Mouse (Mus musculus) ES-E14 (cell line): ENCODE measurements around the gene Arhgap1. TPM values are rescaled to one million over a fixed set of nuclear protein-coding genes. Genes with fewer than 3 reads are reported as not detected.

ENCODE experiments used
- DNase-seq: peaks from one replicate; pipeline ENCODE4 v3.0.0-alpha.2; 2013; ENCODE audit warnings: low read depth, low spot score
- H3K27ac ChIP-seq: 2 replicates; pipeline ENCODE4 v1.5.1; 2012; ENCODE audit warnings: low read depth, mild to moderate bottlenecking, low read length, moderate library complexity, mixed read lengths; ENCODE audit not compliant: poor library complexity, insufficient read depth, severe bottlenecking
- H3K36me3 ChIP-seq: 2 replicates; pipeline ENCODE4 v1.6.1; 2012; ENCODE audit warnings: mild to moderate bottlenecking, low read length, moderate library complexity, mixed read lengths; ENCODE audit not compliant: control insufficient read depth, poor library complexity, insufficient read depth, severe bottlenecking
- H3K4me1 ChIP-seq, 2 experiments: fragments of 150-350 bp in 1 of 2; sonication (generic) in 1 of 2; 2 replicates each; pipeline ENCODE4 v1.6.1; 2012; ENCODE audit warnings: low read length in 2 of 2, mild to moderate bottlenecking in 1 of 2, mixed read lengths in 1 of 2; ENCODE audit not compliant: control insufficient read depth in 2 of 2, insufficient read depth in 2 of 2, poor library complexity in 1 of 2
- H3K4me3 ChIP-seq, 2 experiments: fragments of 150-350 bp in 1 of 2; sonication (generic) in 1 of 2; 2 replicates each; pipeline ENCODE4 v1.5.1; 2012; ENCODE audit warnings: low read length in 2 of 2, low read depth in 1 of 2, mild to moderate bottlenecking in 1 of 2, mixed read lengths in 1 of 2; ENCODE audit not compliant: insufficient read depth in 1 of 2, poor library complexity in 1 of 2, severe bottlenecking in 1 of 2
- H3K9ac ChIP-seq: 2 replicates; pipeline ENCODE4 v1.6.1; 2012; ENCODE audit warnings: low read depth, mild to moderate bottlenecking, low read length, mixed read lengths; ENCODE audit not compliant: poor library complexity, insufficient read depth, severe bottlenecking
- H3K9me3 ChIP-seq: fragments of 150-350 bp; sonication (generic); 2 replicates; pipeline ENCODE4 v1.6.1; 2012; ENCODE audit warnings: low read depth, mild to moderate bottlenecking, low read length; ENCODE audit not compliant: control insufficient read depth, insufficient read depth
- CHD2 ChIP-seq: IDR thresholded peaks from 2 replicates; pipeline ENCODE4 v1.6.1; 2014; ENCODE audit warnings: mild to moderate bottlenecking, low read depth, low read length, inconsistent platforms
- HCFC1 ChIP-seq: IDR thresholded peaks from 2 replicates; pipeline ENCODE4 v1.6.1; 2012; ENCODE audit warnings: low read length, inconsistent platforms, borderline replicate concordance; ENCODE audit not compliant: insufficient read depth
- MAFK ChIP-seq: IDR thresholded peaks from 2 replicates; pipeline ENCODE4 v1.6.1; 2014; ENCODE audit warnings: mild to moderate bottlenecking, low read depth, low read length, inconsistent platforms; ENCODE audit not compliant: insufficient read depth
- ZC3H11A ChIP-seq: IDR thresholded peaks from 2 replicates; pipeline ENCODE4 v1.6.1; 2012; ENCODE audit warnings: low read depth, mild to moderate bottlenecking, inconsistent platforms, low read length, borderline replicate concordance
- ZNF384 ChIP-seq: IDR thresholded peaks from 2 replicates; pipeline ENCODE4 v1.6.1; 2012; ENCODE audit warnings: low read depth, low read length, inconsistent platforms
- in situ Hi-C, 2 experiments: fragments of 600-800 bp; cut with MboI; formaldehyde crosslinking; loops; one replicate each; pipeline ENCODE4 v1.15.1; 2025; ENCODE audit warnings: low sequenced_read_pairs in 2 of 2, inconsistent platforms in 1 of 2; ENCODE audit not compliant: unreplicated experiment in 2 of 2
- total RNA-seq: library from RNA; depleted of rRNA; stranded (reverse); fragments of 300-350 nt; gene quantifications from 2 replicates; pipeline ENCODE4 v1.2.3, GENCODE M21; 2012

Arhgap1 gene
- total RNA-seq, 1 experiment: 49.3 TPM

- DNase-seq: no peak
- TF ChIP-seq MAFK (no peak), ZNF384 (no peak), HCFC1 (no peak), CHD2 (no peak), ZC3H11A (no peak)
- Histone ChIP-seq H3K9ac (no peak overlapping the region), H3K27ac (no peak overlapping the region), H3K9me3 (no peaks in the 10 kb centered on the region), H3K4me3 (no peak overlapping the region), H3K36me3 (peaks cover 21% of the 10 kb centered on the region), H3K4me1 (peaks cover 0 to 6% of the 10 kb centered on the region in 2 experiments; a peak in 1 of 4 replicates)
- in situ Hi-C loops: no loop called here
Measured at GRCm38 (mm10) chr2:91666386-91666910, 16.8 kb downstream of the Arhgap1 start.

- H3K27ac ChIP-seq: no peak overlapping the region
- in situ Hi-C loops: no loop called here
- H3K9ac ChIP-seq: no peak overlapping the region
- DNase-seq: peak; percentile 47
- TF ChIP-seq CHD2 (no peak), HCFC1 (no peak), ZC3H11A (no peak), ZNF384 (no peak), MAFK (no peak)
- no peak overlapping the region for H3K4me3 ChIP-seq
- H3K9me3 ChIP-seq: no peaks in the 10 kb centered on the region
- peaks cover 21% of the 10 kb centered on the region for H3K36me3 ChIP-seq
- peaks cover 0 to 6% of the 10 kb centered on the region in 2 experiments; a peak in 1 of 4 replicates for H3K4me1 ChIP-seq
Measured at GRCm38 (mm10) chr2:91667747-91668146, 18.1 kb downstream of the Arhgap1 start.

- no peak overlapping the region for H3K27ac ChIP-seq
- H3K9ac ChIP-seq: no peak overlapping the region
- no peak overlapping the region for H3K4me3 ChIP-seq
- in situ Hi-C loops: no loop called here
- peaks cover 0 to 11% of the 10 kb centered on the region in 2 experiments; a peak in 1 of 4 replicates for H3K4me1 ChIP-seq
- TF ChIP-seq HCFC1 (no peak), ZNF384 (no peak), MAFK (no peak)
- no peaks in the 10 kb centered on the region for H3K9me3 ChIP-seq
- no peak for DNase-seq
- H3K36me3 ChIP-seq: peaks cover 21% of the 10 kb centered on the region
Measured at GRCm38 (mm10) chr2:91669326-91669725, 19.7 kb downstream of the Arhgap1 start.

DNA sequence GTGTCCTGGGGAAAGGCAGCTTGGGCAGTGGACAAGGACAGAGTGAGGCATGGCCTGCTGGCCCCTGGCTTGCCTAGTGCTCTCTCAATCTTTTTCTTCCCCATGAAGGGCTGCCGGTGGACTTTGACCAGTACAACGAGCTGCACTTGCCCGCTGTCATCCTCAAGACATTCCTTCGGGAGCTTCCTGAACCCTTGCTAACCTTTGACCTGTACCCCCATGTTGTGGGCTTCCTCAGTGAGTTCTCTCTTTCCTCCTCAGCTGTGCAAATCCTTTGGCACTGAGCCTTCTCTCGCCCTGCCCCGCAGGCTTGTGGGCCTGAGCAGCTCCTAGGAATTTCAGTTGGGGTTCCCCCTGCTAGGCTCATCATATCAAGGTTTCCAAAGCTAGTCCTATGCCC, 20.4 kb downstream of the Arhgap1 start:
- Histone ChIP-seq H3K36me3 (peaks cover 27% of the 10 kb centered on the region), H3K9me3 (no peaks in the 10 kb centered on the region), H3K4me3 (no peak overlapping the region), H3K4me1 (peaks cover 0 to 11% of the 10 kb centered on the region in 2 experiments; a peak in 1 of 4 replicates), H3K9ac (no peak overlapping the region), H3K27ac (no peak overlapping the region)
- no peak for TF ChIP-seq ZNF384
- TF ChIP-seq HCFC1: no peak
- no peak for TF ChIP-seq CHD2
- no peak for TF ChIP-seq ZC3H11A
- no peak for DNase-seq
- in situ Hi-C loops: no loop called here

DNA sequence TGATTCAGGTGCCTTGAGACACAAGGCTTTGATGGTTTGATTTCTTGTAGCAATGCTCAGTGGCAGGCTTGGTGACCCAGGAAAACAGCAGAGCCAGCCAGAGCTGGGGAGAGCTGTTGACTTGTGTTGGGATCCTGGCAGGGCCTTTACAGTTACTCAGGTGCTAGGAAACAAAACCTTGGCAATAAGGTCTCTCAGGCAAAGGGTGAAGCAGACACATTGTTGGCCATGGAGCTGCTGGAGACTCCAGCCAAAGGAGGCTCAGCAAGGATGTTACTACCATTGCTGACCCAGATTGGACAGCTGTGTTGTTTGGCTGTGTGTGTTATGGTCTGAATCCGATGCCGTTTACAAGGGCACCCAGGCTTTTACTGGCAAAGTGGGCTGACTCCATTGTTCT, 23.9 kb downstream of the Arhgap1 start:
- Histone ChIP-seq H3K9ac (no peak overlapping the region), H3K9me3 (no peaks in the 10 kb centered on the region), H3K4me1 (peaks cover 0 to 5% of the 10 kb centered on the region in 2 experiments; a peak in 1 of 4 replicates), H3K4me3 (no peak overlapping the region), H3K27ac (no peak overlapping the region), H3K36me3 (peaks cover 52% of the 10 kb centered on the region)
- in situ Hi-C loops: no loop called here
- DNase-seq: no peak
- TF ChIP-seq ZNF384 (no peak), MAFK (no peak), HCFC1 (no peak), ZC3H11A (no peak), CHD2 (no peak)
